Mouse (Mus musculus) kidney, adult 2 months (tissue): ENCODE data around the gene Ccs.

ENCODE experiments used
- CTCF ChIP-seq: fragments of 200-500 bp; conservative IDR thresholded peaks from 2 replicates; pipeline ENCODE4 v1.5.1; 2011; ENCODE audit warnings: low read depth, mild to moderate bottlenecking, control low read depth, low read length, moderate library complexity, mixed read lengths; ENCODE audit not compliant: insufficient read depth, insufficient read length
- POLR2A ChIP-seq: fragments of 200-500 bp; IDR thresholded peaks from one replicate; pipeline ENCODE4 v1.6.1; 2011; ENCODE audit warnings: low read depth, low read length, control low read depth

- TF ChIP-seq CTCF (no peak), POLR2A (no peak)
Observed at GRCm38 (mm10) chr19:4810746-4811062, 28.4 kb downstream of the Ccs start.
